Mouse (Mus musculus) ZHBTc4 (cell line): Measurements from ENCODE around the gene Arfip1.
A peak's percentile ranks its signal among the peaks of the same experiment; 100 is the strongest.

Source experiments
- DNase-seq: peaks from one replicate; pipeline ENCODE4 v3.0.0-alpha.2; 2011; ENCODE audit warnings: low read depth, low spot score

The Arfip1 gene

GRCm38 (mm10) chr3:84582023-84582912 lies at the start of gene Arfip1:
Gene Arfip1, minus strand, starts transcription at chr3:84582625.
- DNase-seq = peak; percentile 98

DNA sequence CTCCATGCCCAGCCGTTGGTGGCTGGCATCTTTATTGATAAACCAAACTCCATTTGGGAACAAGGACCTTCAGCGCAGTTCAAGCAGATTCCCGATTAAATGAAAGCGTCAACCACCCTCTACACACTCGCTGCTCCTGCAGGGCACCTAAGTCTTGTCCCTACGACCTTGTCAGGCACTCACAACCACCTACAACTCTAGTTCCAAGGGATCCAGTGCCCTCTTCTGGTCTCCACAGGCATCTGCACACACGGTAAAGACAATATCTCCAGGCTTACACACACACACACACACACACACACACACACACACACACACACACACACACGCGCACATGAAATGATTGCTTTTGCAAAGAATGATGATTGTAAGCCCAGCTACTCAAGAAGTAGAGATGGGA lies 49.2 kb upstream of the Arfip1 start:
- peak; percentile 69 for DNase-seq

- DNase-seq = no peak
These were observed 39.6 kb upstream of the Arfip1 start for GRCm38 (mm10) chr3:84622026-84622425.

GRCm38 (mm10) chr3:84619725-84620124 lies 37.3 kb upstream of the Arfip1 start:
- no peak for DNase-seq

DNA sequence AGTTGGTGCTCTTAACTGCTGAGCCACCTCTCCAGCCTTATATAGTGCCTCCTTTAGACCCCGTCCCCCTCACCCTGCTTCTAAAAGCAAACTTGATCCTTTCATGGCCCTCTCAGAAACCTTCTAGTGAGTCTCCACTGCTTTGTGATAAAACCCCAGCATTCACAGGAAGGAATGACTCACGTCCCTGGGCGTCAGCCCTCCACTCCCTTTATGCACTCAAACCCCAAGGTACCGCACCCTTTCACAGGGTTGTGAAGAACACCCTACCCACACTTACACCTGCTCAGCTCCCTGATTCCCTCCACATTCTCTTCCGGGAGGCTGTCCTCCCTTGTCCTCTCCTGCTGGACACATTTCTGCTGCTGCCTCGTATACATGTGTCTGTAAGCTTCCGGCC lies 36.6 kb upstream of the Arfip1 start:
- no peak for DNase-seq

GRCm38 (mm10) chr3:84618627-84619026 lies 36.2 kb upstream of the Arfip1 start:
- no peak for DNase-seq

DNA sequence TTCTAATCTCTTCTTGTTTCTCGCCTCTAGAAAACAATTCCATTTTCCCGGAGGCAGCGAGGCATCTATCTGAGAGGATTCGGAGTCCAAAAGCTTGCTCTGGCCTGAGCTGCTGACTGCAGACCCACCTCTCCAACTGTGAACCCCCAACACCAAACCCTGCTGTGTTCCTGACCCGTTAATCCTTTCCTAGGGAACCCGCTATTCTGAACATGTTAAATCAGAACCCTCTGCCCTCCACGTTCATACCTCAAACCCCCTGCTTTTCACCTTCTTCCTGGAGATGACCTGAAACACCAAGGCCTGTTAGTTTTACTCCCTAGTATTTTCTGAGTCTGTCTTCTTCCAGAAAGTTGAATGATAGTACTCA lies 33.4 kb upstream of the Arfip1 start:
- no peak for DNase-seq

- DNase-seq = peak; percentile 52
These were observed 32.8 kb upstream of the Arfip1 start for GRCm38 (mm10) chr3:84615050-84615855.

DNA sequence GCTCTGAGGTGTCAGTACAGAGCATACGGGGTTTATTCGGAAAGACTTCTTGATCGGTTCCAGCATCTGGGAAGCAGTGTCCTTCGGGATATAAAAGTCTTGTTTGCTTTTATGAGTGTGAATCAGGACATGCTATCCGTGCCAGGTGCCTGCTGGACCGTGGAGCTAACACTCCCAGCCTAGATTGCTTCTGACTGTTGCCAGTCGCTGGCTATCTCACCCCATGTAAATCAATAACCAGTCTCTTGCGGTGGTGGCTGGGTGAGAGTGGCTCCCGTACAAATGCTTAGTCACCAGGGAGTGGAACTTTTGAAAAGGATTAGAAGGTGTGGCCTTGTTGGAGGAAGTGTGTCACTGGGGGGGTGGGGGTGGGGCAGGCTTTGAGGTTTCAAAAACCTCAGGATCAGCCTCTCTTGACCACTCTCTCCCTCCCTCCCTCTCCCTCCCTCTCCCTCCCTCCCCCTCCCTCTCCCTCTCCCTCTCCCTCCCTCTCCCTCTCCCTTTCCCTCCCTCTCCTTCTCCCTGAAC lies 27.8 kb upstream of the Arfip1 start:
- DNase-seq = peak; percentile 55

- no peak for DNase-seq
These were observed 20.8 kb upstream of the Arfip1 start for GRCm38 (mm10) chr3:84603212-84603611.

DNA sequence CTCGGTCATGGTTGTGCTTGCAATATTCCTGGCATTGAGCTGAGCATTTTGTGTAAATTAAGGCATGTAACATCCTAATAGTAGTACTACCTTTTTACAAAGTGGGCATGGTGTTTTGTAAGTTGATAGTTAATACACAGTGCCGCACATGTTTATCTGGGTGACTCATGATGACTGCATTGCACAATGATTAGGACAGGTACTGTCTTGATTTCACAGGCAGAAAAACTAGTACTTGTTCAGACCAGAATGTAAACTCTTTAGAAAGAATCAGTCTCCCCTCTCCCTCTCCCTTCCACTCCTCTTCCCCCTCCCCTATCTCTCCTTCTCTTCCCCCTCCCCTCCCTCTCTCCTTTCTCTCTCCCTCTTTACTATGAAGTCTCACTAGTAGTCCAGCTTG lies 20.3 kb upstream of the Arfip1 start:
- DNase-seq = no peak

DNA sequence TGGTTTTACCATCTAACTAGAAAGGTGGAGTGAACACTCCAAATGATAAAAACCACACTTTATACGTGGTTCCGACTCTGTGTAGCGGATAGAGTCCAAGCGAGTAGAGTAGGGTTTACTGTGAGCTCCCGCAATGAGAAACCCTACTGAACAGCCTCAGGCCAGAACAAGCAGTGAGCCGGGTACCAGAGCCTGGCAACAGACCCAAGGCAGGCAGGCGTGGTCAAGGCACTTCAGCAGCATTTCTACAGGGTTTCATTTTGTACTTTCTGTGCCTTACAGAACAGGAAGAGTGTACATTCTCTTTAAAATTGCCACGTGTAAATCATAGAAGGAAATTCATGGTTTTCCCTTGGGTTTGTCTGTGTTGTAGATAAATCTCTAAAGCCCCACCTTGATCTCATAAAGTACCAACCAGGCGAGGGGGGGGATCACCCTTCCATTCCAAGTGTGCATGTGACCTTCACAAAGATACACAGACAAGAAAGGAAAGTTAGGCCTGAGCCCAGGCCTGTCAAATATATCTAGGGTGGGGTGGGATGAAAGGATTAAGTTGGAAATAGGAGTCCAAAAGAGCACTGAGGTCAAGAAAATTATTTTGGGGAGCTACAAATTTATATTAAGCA lies 19.6 kb upstream of the Arfip1 start:
- peak; percentile 46 for DNase-seq

- no peak for DNase-seq
These were observed 16.3 kb upstream of the Arfip1 start for GRCm38 (mm10) chr3:84598756-84599155.

GRCm38 (mm10) chr3:84597996-84598734 lies 15.7 kb upstream of the Arfip1 start:
- DNase-seq = no peak

DNA sequence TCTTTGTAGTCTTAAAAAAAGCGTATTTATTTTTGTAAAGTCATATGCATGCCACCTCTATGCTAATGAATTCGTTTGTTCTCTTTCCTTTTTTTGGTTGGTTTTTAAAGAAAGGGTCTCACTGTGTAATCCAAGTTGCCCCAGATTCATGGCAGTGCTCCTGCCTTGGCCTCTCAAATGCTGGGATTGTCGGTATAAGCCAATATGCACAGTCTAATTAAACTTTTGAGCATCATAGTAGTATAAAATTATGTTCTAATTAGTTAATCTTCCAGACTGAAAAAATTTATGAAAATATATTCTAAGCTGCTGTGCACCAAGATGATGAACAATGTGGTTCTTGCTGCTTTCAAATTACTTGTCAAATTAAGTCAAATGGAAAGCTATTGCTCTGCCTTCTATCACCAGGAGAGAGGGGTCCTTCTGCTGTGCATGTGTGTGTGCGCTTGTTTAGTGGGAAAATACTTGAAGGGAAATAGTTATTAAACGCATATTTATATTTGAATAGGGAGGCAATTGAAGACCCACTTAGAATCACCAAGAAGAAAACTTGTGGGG lies 13.3 kb upstream of the Arfip1 start:
- no peak for DNase-seq

- peak; percentile 71 for DNase-seq
These were observed 12.7 kb upstream of the Arfip1 start for GRCm38 (mm10) chr3:84594894-84595676.

- DNase-seq = no peak
These were observed 10.8 kb upstream of the Arfip1 start, which contains the start of gene Tigd4 for GRCm38 (mm10) chr3:84593274-84593673. Gene Tigd4, plus strand, starts transcription at chr3:84593574.

DNA sequence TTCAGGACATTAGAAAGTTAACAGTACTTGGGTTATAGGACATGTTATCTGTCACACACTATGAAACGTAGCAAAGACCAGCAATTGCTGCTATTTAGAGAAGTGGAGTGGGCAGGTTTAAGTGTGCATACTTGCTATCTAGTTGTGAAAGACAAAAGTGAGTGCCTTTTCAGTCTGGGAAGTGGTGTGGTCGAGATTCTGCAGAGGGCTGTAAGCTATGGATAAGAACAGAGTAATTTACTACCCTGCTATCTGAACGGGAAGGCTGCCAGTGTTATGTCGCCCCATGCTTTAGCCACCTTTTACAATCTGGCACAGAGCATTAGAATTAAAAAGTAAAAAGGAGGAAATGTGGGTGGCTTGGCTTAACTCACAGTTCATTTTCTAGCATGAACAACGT lies 4.3 kb upstream of the Arfip1 start:
- no peak for DNase-seq

DNA sequence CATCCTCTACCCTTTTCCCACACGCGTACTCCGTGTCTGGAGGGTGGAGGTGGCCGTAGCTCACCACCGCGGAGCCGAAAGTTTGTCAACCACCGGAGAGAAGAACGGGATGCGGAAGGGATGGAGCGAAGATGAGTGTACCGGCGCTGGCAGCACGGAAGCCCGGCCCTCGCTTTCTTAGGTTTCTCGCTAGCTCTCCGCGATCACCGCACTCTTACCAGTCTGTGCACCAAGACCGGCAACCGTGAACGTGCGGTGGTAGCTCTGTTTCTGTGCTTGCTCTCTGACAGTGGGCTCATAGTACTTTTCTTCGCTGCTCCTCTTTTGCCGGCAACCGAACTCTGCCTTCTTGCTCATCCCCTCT lies 470 bp upstream of the Arfip1 start:
- no peak for DNase-seq

- no peak for DNase-seq
These were observed 766 bp downstream of the Arfip1 start for GRCm38 (mm10) chr3:84581696-84582022.
